ENCODE assay signal across 7 mouse cellular contexts in the genomic region with DNA sequence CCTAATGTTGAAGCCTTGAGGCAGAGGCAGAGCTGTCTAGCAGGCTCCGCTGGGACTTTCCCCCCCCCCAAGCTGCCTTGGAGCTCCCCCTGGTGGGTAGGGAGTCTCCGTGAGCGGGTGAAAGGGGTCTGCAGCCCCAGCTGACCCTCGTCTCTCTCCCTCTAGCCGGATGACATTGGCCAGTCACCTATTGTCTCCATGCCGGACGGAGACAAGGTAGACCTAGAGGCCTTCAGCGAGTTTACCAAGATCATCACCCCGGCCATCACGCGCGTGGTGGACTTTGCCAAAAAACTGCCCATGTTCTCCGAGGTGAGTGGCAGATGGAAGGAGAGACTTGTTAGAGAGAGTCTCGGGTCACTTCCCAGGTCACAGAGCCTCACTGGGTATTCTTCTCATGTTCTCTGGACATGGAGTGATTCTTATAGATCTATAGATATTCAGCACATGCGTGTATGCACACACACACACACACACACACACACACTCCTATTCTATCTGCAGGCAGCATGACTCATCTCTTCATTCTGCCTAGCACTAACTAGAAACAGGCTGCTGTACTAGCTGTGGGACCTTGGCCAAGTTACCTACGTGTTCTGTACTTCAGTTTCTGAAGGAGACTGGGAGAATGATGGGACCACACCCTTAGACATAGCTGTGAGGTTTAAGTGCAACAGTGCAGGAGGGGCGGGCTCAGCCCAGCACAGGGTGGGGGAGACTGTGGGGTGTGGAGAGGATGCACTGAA. TPM values are rescaled to one million over a fixed set of nuclear protein-coding genes. Genes with fewer than 3 reads are reported as not detected.
DNase-seq lines count a peak whose midpoint lies in the region; ATAC-seq lines count a peak whose summit lies in the region.

No protein-coding gene starts in this region.

- no peak overlapping the region for H3K4me2 ChIP-seq in kidney, embryonic 16.5 days (replicated peaks; ENCODE audit: low read depth, low read length)

- no peak overlapping the region for H3K9ac ChIP-seq in kidney, embryonic 16.5 days (replicated peaks; ENCODE audit: low read length)

- H3K4me1 ChIP-seq in kidney, embryonic 16.5 days (ENCODE audit: insufficient read depth, low read length), result peaks cover 37% of the 10 kb centered on the region

- no peaks in the 10 kb centered on the region for H3K9me3 ChIP-seq in kidney, embryonic 16.5 days (ENCODE audit: low read length)

- H3K4me3 ChIP-seq in kidney, embryonic 16.5 days (ENCODE audit: low read length), result no peak overlapping the region

- H3K27me3 ChIP-seq in kidney, embryonic 16.5 days (ENCODE audit: insufficient read depth, low read length), result no peaks in the 10 kb centered on the region

- no peak for ATAC-seq in kidney, embryonic 16.5 days (ENCODE audit: low FRiP score, low TSS enrichment)

- peak; percentile 65 for DNase-seq in kidney, adult 11 months
- peak; percentile 70 for DNase-seq in ES-CJ7 (ENCODE audit: low read depth, low spot score)
- peak; percentile 44 to 67 for DNase-seq in adrenal gland, postnatal 36 days
- peak; percentile 58 to 63 for DNase-seq in kidney, postnatal 4 days
- DNase-seq in skeletal muscle tissue, adult 2 months (ENCODE audit: low read depth, low spot score), result peak; percentile 36
- DNase-seq in ovary, postnatal 14 days (ENCODE audit: low spot score), result no peak

- H3K36me3 ChIP-seq in kidney, embryonic 16.5 days (ENCODE audit: insufficient read depth, low read length), result peaks cover 29% of the 10 kb centered on the region

- 56% methylated on average over 17 of the region's 17 CpGs for WGBS in kidney, embryonic 16.5 days

- H3K27ac ChIP-seq in kidney, embryonic 16.5 days (ENCODE audit: low read length), result no peak overlapping the region

RNA-seq across cellular contexts. Expression of gene Nr1d1, which starts 12.2 kb away (rescaled TPM):
- polyA plus RNA-seq in kidney, embryonic 16.5 days (2015; fragmentation: Nextera tagmentation; extraction: Ambion mirVana), result 2.2 and 2.4 TPM in 2 replicates
- total RNA-seq in adrenal gland, postnatal 36 days (2021), result 100 to 1,000 TPM; 116 to 171 TPM

RNA-seq across cellular contexts. Expression of gene Thra, which starts 22.5 kb away (rescaled TPM):
- polyA plus RNA-seq in kidney, embryonic 16.5 days (2015; fragmentation: Nextera tagmentation; extraction: Ambion mirVana), result 24.4 and 25.9 TPM in 2 replicates
- 10 to 100 TPM; 69.2 to 91.7 TPM for total RNA-seq in adrenal gland, postnatal 36 days (2021)

RNA-seq across cellular contexts. Expression of gene Msl1, which starts 32.4 kb away (rescaled TPM):
- 23.7 and 24.2 TPM in 2 replicates for polyA plus RNA-seq in kidney, embryonic 16.5 days (2015; fragmentation: Nextera tagmentation; extraction: Ambion mirVana)
- total RNA-seq in adrenal gland, postnatal 36 days (2021), result 100 to 1,000 TPM in 1 of 2 experiments, 10 to 100 TPM in 1; 94.2 to 106 TPM

RNA-seq across cellular contexts. Expression of gene Med24, which starts 33.7 kb away (rescaled TPM):
- polyA plus RNA-seq in kidney, embryonic 16.5 days (2015; fragmentation: Nextera tagmentation; extraction: Ambion mirVana), result 71.4 and 73.9 TPM in 2 replicates
- total RNA-seq in adrenal gland, postnatal 36 days (2021), result 10 to 100 TPM; 46.9 to 52.0 TPM

RNA-seq across cellular contexts. Expression of gene Casc3, which starts 41.8 kb away (rescaled TPM):
- 36.2 and 41.0 TPM in 2 replicates for polyA plus RNA-seq in kidney, embryonic 16.5 days (2015; fragmentation: Nextera tagmentation; extraction: Ambion mirVana)
- 10 to 100 TPM; 29.6 to 34.3 TPM for total RNA-seq in adrenal gland, postnatal 36 days (2021)
